Mouse (Mus musculus): Measurements from ENCODE around the gene Ccdc40. TPM values are rescaled to one million over a fixed set of nuclear protein-coding genes. Genes with fewer than 3 reads are reported as not detected.

Gene Ccdc40
- polyA plus RNA-seq, 1 experiment from 2014 or later, result 6.1 TPM

DNA sequence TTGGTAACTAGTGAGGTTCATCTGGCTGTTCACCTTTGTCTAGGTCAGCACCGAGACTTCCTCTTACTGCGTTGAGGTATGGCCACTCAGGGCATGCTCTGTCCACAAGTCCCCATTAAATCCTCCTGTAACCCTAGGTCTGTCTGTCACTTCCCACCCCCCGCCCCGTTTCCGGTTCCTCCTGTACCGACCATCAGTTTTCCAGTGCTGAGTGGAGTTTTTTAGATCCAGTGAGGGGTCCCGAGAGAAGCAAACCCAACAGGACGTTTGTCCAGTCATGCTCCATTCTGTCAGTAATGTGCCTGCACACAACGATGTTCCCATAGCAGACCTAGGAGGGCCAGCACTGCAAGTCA lies 29.8 kb downstream of the Ccdc40 start:
- Histone ChIP-seq H3K4me3 (ENCODE audit: low read depth, low read length) (no peak overlapping the region), H3K27me3 (replicated peaks; ENCODE audit: insufficient read depth, low read length) (no peaks in the 10 kb centered on the region), H3K4me1 (ENCODE audit: insufficient read depth, low read depth, low read length) (no peaks in the 10 kb centered on the region), H3K9me3 (ENCODE audit: low read length) (no peaks in the 10 kb centered on the region), H3K4me2 (replicated peaks; ENCODE audit: low read depth, low read length) (peak overlapping the region; percentile 23), H3K36me3 (ENCODE audit: insufficient read depth, low read length) (no peaks in the 10 kb centered on the region), H3K27ac (ENCODE audit: low read length) (no peak overlapping the region), H3K9ac (replicated peaks; ENCODE audit: low read depth) (no peak overlapping the region)
- WGBS, result 47% methylated on average over 9 of the region's 9 CpGs
- ATAC-seq (no peak), DNase-seq (ENCODE audit: low spot score) (no peak)
- no peak for TF ChIP-seq CTCF (IDR thresholded peaks at IDR 0.05)
- TF ChIP-seq EP300 (IDR thresholded peaks at IDR 0.05), result no peak

DNA sequence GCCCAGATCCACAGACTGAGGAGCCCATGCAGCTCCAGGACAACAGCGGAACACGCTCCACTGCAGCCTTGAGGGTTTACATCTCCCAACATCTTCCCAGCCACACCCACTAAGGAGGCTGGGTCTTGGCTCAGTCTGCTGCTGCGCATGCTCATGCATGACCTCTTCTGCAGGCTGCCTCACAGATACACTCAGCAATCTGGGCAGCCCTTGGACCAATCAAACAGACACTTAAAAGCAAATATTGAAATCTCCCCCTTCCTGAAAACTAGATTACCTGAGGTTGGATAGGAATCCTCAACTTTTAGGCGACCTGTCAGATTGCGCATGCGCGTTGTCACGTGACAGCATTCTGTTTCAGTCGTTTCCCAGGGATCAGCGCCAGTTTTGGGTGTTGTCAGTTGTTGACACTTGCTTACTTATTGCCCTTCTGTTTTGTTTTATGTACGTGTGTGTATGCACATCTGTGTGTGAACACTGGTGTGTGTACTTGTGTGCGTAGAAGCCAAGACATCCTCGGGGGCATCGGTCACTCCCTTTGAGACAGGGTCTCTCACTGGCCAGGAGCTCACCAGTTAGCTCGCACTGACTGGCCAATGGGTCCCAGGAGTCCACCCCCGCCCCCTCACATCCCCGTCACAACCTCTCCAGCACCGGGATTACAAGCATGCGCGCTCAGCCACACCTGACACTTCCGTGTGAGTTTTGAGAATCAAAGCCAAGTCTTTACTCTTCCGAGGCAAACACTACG lies 30.4 kb downstream of the Ccdc40 start:
- Histone ChIP-seq H3K4me2 (replicated peaks; ENCODE audit: low read depth, low read length) (peak overlapping the region; percentile 23), H3K9me3 (ENCODE audit: low read length) (no peaks in the 10 kb centered on the region), H3K27me3 (replicated peaks; ENCODE audit: insufficient read depth, low read length) (no peaks in the 10 kb centered on the region), H3K4me1 (ENCODE audit: insufficient read depth, low read depth, low read length) (no peaks in the 10 kb centered on the region), H3K4me3 (ENCODE audit: low read depth, low read length) (no peak overlapping the region), H3K27ac (ENCODE audit: low read length) (no peak overlapping the region), H3K9ac (replicated peaks; ENCODE audit: low read depth) (no peak overlapping the region), H3K36me3 (ENCODE audit: insufficient read depth, low read length) (no peaks in the 10 kb centered on the region)
- TF ChIP-seq EP300 (IDR thresholded peaks at IDR 0.05), result no peak
- TF ChIP-seq CTCF (IDR thresholded peaks at IDR 0.05), result no peak
- ATAC-seq (peak; percentile 82), DNase-seq (ENCODE audit: low spot score) (peak; percentile 84)
- WGBS, result 57% methylated on average over 23 of the region's 23 CpGs

DNA sequence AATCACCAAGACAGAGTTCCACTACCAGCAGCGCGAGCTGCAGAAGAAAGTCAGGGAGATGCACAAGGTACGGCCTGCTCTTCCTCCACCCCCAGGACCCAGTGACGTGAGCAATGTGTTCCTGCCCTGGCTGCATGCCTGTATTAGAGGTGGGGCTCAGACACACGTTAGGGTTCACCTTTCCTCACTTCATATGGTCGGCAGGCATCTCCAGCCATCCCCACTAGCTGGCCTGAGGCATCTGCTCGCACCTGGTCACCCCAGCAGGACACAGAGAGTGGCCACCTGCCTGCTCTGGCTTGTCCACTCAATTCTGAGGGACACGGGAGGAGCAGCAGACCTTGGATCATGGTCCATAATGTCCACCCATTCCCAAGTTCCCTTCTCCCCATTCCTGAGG lies 31.6 kb downstream of the Ccdc40 start:
- WGBS, result 84% methylated on average over 8 of the region's 8 CpGs
- no peak overlapping the region for H3K9ac ChIP-seq (replicated peaks; ENCODE audit: low read depth)
- no peak for DNase-seq (ENCODE audit: low spot score)
- no peaks in the 10 kb centered on the region for H3K9me3 ChIP-seq (ENCODE audit: low read length)
- no peak for ATAC-seq
- H3K36me3 ChIP-seq (ENCODE audit: insufficient read depth, low read length), result no peaks in the 10 kb centered on the region
- no peak overlapping the region for H3K4me2 ChIP-seq (replicated peaks; ENCODE audit: low read depth, low read length)
- H3K27me3 ChIP-seq (replicated peaks; ENCODE audit: insufficient read depth, low read length), result no peaks in the 10 kb centered on the region
- no peak for TF ChIP-seq EP300 (IDR thresholded peaks at IDR 0.05)
- H3K4me1 ChIP-seq (ENCODE audit: insufficient read depth, low read depth, low read length), result no peaks in the 10 kb centered on the region
- no peak overlapping the region for H3K4me3 ChIP-seq (ENCODE audit: low read depth, low read length)
- H3K27ac ChIP-seq (ENCODE audit: low read length), result no peak overlapping the region

DNA sequence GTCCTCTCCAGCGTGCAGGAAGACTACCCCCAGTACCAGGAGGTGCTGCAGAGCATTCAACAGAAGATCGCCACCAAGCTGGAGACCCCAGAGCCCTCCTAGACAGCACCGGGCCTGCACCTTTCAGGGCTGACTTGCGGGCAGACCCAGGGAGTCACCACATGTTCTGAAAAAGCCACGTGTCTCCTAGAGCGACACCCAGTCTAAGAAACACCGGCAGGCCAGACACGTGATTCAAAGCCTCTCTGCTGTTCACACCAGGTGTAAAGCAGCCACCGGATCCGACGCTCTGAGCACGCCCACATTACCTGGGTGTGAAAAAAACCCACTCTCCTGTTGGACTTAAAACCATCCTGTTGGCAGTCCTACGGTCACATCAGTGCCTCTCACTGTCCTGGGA lies 36.0 kb downstream of the Ccdc40 start:
- TF ChIP-seq EP300 (IDR thresholded peaks at IDR 0.05) (no peak), CTCF (IDR thresholded peaks at IDR 0.05) (no peak)
- ATAC-seq (no peak), DNase-seq (ENCODE audit: low spot score) (no peak)
- Histone ChIP-seq H3K4me3 (ENCODE audit: low read depth, low read length) (no peak overlapping the region), H3K36me3 (ENCODE audit: insufficient read depth, low read length) (no peaks in the 10 kb centered on the region), H3K4me1 (ENCODE audit: insufficient read depth, low read depth, low read length) (peaks cover 5% of the 10 kb centered on the region; the same call in 1 of the 2 replicates), H3K9me3 (ENCODE audit: low read length) (no peaks in the 10 kb centered on the region), H3K4me2 (replicated peaks; ENCODE audit: low read depth, low read length) (no peak overlapping the region), H3K27me3 (replicated peaks; ENCODE audit: insufficient read depth, low read length) (no peaks in the 10 kb centered on the region), H3K9ac (replicated peaks; ENCODE audit: low read depth) (no peak overlapping the region), H3K27ac (ENCODE audit: low read length) (no peak overlapping the region)
- 86% methylated on average over 13 of the region's 13 CpGs for WGBS

DNA sequence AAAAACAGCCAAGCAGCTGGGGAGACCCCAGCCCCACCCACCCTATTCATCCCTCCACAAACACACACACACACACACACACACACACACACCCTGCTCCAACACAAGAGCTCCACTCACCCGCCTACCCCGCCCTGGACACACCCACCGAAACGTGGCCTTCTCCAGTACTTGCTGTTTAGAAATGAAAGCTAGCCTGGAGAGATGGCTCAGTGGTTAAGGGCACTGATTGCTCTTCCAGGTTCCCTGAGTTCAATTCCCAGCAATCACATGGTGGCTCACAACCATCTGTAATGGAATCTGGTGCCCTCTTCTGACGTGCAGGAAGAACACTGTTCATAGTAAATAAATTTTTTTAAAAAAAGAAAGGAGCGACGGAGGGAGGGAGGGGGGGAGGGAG lies 37.4 kb downstream of the Ccdc40 start:
- Histone ChIP-seq H3K27me3 (replicated peaks; ENCODE audit: insufficient read depth, low read length) (no peaks in the 10 kb centered on the region), H3K4me1 (ENCODE audit: insufficient read depth, low read depth, low read length) (peaks cover 5% of the 10 kb centered on the region; the same call in 1 of the 2 replicates), H3K9me3 (ENCODE audit: low read length) (no peaks in the 10 kb centered on the region), H3K9ac (replicated peaks; ENCODE audit: low read depth) (no peak overlapping the region), H3K27ac (ENCODE audit: low read length) (no peak overlapping the region), H3K4me2 (replicated peaks; ENCODE audit: low read depth, low read length) (no peak overlapping the region), H3K36me3 (ENCODE audit: insufficient read depth, low read length) (no peaks in the 10 kb centered on the region), H3K4me3 (ENCODE audit: low read depth, low read length) (no peak overlapping the region)
- TF ChIP-seq EP300 (IDR thresholded peaks at IDR 0.05) (no peak), CTCF (IDR thresholded peaks at IDR 0.05) (no peak)
- DNase-seq (ENCODE audit: low spot score) (no peak), ATAC-seq (no peak)
- WGBS, result 60% methylated on average over 7 of the region's 7 CpGs

DNA sequence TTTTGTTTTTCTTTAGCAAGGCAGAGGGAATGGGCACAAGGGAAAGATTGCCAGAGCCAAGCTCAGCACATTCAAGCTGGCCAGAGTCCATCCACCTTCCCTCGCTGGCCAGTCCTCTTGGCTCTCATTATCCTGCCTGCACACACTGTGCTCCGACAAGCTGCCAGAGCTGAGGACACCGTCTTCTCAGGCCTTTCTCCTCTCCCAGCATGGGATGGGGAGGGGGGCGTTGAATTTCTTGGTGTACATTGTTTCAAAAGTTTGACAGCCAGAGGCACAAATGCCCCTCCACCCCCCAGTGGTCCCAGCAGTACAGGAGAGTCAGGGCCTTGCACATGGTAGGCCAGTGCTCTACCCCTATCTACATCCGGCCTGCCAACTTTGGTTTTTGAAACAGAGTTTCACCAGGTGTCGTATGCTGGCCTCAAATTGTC lies 38.9 kb downstream of the Ccdc40 start:
- Histone ChIP-seq H3K4me1 (ENCODE audit: insufficient read depth, low read depth, low read length) (peaks cover 5% of the 10 kb centered on the region; the same call in 1 of the 2 replicates), H3K4me3 (ENCODE audit: low read depth, low read length) (no peak overlapping the region), H3K9ac (replicated peaks; ENCODE audit: low read depth) (no peak overlapping the region), H3K36me3 (ENCODE audit: insufficient read depth, low read length) (no peaks in the 10 kb centered on the region), H3K27me3 (replicated peaks; ENCODE audit: insufficient read depth, low read length) (no peaks in the 10 kb centered on the region), H3K4me2 (replicated peaks; ENCODE audit: low read depth, low read length) (peak overlapping the region; percentile 92; the same call in 1 of the 2 replicates), H3K27ac (ENCODE audit: low read length) (0 out of 2 replicates have a peak overlapping the region, but pooled peaks have one; percentile 47), H3K9me3 (ENCODE audit: low read length) (no peaks in the 10 kb centered on the region)
- DNase-seq (ENCODE audit: low spot score) (no peak), ATAC-seq (no peak; the same call in 1 of the 2 replicates)
- TF ChIP-seq EP300 (IDR thresholded peaks at IDR 0.05) (no peak), CTCF (IDR thresholded peaks at IDR 0.05) (no peak)
- 32% methylated on average over 6 of the region's 6 CpGs for WGBS
